Mouse (Mus musculus): ENCODE measurements around the gene Vmn2r43. TPM values are rescaled to one million over a fixed set of nuclear protein-coding genes. Genes with fewer than 3 reads are reported as not detected.
"Not testable (repeated sequence)": the region's sequence is repeated elsewhere in the genome, so short reads cannot be mapped to it uniquely, and the experiment has no call there.

The Vmn2r43 gene
- total RNA-seq (2021) = not detected
- long read RNA-seq, experiment 1 = 0 reads
- long read RNA-seq, experiment 2 = 0 reads

- H3K4me3 ChIP-seq; intact Hi-C loops (cut with DNase I); H3K27ac ChIP-seq; DNase-seq (ENCODE audit: extremely low spot score in 1 of 2, low spot score in 2 of 2): not testable (repeated sequence)
Observed at GRCm38 (mm10) chr7:8260499-8260898, at the start of gene Vmn2r43. Gene Vmn2r43, minus strand, starts transcription at chr7:8260599.

GRCm38 (mm10) chr7:8200220-8200619, 60.2 kb downstream of the Vmn2r43 start, which contains the start of gene Vmn2r42:
Gene Vmn2r42, minus strand, starts transcription at chr7:8200320.
- DNase-seq (ENCODE audit: extremely low spot score in 1 of 2, low spot score in 2 of 2); H3K27ac ChIP-seq; intact Hi-C loops (cut with DNase I); H3K4me3 ChIP-seq: not testable (repeated sequence)

Other genes with a start within 250 kb of the Vmn2r43 start
- not detected for gene Vmn2r41, start 98.9 kb downstream of the Vmn2r43 start, total RNA-seq (2021)
- not detected for gene Vmn2r42, start 60.3 kb downstream of the Vmn2r43 start, total RNA-seq (2021)
- not detected for gene Vmn2r44, start 122.7 kb upstream of the Vmn2r43 start, total RNA-seq (2021)
- not detected for gene Vmn2r45, start 228.5 kb upstream of the Vmn2r43 start, total RNA-seq (2021)